Mouse (Mus musculus): ENCODE measurements at regions not wholly inside any gene's neighbourhood (a gene's known extent, or its start where the extent isn't known, plus 50 kb on each side); places are given as distances from the start of the nearest gene placed in this dataset.

- DNase-seq = no peak
Measured at GRCm38 (mm10) chr8:26226612-26227528, 107.5 kb downstream of the Gm45692 start.

DNA sequence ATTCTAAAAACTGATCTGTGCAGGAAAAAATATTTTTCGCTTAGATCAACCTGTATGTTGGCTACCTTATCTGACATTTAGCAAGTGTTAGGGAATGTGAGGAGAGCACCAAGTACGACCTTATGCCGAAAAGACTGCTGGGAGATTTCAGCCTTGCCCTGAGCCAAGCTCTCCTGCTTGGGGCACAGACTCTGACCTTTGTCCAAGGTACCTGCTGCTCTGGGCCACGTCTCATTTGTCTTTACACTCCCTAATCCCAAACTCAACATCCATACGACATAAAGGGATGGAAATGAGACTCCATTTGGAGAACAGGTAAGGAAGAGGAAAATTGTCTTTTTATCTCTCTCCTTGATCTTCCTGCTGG is 108.2 kb downstream of the Gm45692 start:
- DNase-seq = no peak

DNA sequence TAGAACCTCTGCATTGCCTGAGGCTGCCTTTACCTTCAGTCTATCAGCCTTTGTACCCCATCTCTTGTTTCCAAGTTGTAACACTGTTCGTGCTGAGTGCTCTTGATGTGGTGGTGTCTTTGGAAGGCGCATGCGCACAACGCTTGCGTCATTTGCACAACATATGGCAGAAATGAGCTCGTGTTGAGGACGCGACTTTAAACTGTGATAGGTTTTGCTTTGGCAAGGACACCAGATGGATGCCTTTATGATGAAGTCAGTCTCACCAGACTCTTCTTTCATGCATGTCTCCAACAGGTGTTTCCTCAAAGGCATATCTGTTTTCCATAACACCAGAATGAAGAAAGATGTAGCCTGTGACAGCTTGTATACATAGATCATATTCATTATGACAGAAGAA is 110.2 kb downstream of the Gm45692 start:
- no peak for DNase-seq

DNA sequence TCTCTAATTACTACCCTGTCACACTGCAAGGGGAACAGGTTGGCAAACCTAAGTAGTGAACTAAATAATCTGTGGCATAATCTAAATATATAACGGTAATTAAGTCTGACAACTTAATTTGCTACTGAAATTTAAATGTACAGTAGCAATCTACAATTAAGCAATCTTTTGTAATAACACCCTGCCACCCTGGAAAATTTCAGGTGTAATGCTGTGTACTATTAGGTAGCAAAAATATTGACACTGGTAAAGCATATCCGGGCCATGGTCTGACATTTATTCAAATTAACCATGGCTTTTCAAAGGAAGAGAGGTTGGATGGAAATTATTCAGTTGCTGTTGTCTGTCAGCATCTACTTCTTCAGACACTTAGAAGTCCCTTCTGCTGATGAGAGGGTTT is 119.7 kb downstream of the Gm45692 start:
- no peak for DNase-seq

DNA sequence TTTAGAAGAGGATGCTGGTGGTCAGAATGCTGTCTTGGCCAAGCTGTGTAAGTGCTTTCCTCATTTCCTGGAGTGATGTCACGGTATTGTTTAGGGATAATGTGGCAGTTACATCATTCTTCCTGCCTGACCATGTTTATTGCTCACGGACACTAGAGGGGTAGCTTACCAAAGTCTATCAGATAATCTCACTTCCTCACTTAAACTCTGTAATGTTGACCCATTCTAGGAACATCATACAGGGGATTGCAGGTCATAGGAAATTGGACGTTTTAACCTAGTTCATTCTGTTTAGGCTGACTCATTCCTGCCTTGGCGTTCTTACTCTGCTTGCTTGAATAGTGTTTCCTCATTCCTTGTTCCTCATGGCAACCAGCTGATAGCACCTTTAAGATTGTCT is 120.3 kb downstream of the Gm45692 start:
- DNase-seq = peak; percentile 47

- no peak for DNase-seq
Measured at GRCm38 (mm10) chr8:26243743-26244142, 124.4 kb downstream of the Gm45692 start.

DNA sequence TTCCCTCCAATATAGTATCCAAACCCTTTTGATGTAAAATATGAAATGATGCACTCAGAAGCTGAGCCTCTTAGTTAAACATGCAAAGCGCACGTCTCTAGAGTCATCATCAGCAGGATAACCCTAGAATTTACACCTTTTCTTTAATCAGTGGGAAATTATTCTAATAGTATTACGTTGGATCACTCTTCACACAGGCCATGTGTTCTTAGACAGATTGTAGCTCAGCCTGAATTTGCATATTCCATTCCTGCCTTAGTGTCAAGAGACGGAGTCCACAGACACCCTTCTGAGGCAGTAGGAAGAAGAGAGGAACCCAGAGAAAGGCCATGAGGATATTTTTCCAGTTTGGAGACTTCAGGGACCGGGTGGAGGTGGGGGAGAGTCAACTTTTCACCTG is 125.0 kb downstream of the Gm45692 start:
- no peak for DNase-seq

DNA sequence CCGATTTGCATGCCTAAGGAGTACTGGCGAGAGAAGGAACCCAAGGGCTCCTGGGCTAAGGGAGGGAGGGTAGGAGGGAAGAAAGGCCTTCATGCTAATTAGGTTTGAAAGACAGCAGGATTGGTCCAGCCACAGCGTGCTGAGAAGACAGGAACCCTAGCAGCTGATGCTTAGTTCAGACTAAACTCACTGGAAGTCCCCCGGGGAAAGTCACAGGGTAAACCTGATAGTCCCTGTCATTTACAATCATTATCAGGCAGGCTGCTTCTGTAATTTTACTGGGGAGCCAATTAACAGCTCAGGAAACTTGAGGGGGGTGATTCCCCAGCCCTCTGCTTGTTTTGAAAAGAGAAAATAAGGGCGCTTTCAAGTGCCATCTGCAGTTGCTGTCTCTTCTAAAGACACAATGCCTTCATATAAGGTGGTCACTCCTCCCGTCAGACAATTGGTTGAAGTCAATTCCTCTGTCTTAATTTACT is 135.9 kb downstream of the Gm45692 start:
- no peak for DNase-seq

GRCm38 (mm10) chr8:26260294-26260693 is 141.0 kb downstream of the Gm45692 start:
- DNase-seq = no peak

GRCm38 (mm10) chr8:26262536-26262935 is 143.2 kb downstream of the Gm45692 start:
- DNase-seq = peak; percentile 54

GRCm38 (mm10) chr8:26264869-26265321 is 145.6 kb downstream of the Gm45692 start:
- no peak for DNase-seq

GRCm38 (mm10) chr8:26265366-26265765 is 146.0 kb downstream of the Gm45692 start:
- DNase-seq = no peak

GRCm38 (mm10) chr8:26266384-26266783 is 147.1 kb downstream of the Gm45692 start:
- DNase-seq = no peak

DNA sequence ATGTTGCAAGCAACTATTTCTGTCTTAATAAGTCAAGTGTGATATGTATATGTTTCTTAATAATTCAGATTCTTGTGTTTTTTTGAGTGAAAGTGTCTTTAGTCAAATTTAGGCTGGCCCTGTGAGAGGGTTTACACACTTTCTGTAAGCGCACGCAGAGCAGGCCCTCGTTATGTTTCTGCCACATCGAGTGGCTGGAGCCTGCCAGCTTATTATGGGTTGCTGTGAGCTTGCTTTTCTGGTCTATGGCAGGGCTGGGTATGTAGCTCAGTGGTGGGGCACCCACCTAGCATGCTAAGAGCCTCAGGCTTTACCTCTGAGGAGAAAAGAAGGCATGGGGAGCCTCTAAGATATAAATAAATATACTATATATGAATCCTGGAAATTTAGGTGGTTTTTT is 148.2 kb downstream of the Gm45692 start:
- no peak for DNase-seq

GRCm38 (mm10) chr8:26268751-26269415 is 149.5 kb downstream of the Gm45692 start:
- peak; percentile 41 for DNase-seq

DNA sequence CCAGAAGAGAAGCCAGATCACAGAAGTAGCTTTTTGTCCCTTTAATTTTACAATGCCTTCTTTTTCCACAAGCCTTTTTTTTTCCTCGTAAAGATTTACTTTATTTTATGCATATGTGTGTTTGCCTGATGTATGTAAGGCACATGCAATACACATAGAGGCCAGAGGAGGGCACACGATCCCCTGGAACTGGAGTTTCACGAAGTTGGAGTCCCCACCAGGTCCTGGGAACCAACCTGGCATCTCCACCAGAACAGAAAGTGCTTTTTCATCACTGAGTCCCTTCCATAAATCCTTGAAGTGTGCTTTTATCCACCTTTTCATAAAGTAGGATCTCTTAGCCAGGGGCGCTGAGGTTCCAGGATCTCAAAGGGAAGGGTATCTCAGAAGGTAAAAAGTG is 152.8 kb downstream of the Gm45692 start:
- DNase-seq = peak; percentile 17

DNA sequence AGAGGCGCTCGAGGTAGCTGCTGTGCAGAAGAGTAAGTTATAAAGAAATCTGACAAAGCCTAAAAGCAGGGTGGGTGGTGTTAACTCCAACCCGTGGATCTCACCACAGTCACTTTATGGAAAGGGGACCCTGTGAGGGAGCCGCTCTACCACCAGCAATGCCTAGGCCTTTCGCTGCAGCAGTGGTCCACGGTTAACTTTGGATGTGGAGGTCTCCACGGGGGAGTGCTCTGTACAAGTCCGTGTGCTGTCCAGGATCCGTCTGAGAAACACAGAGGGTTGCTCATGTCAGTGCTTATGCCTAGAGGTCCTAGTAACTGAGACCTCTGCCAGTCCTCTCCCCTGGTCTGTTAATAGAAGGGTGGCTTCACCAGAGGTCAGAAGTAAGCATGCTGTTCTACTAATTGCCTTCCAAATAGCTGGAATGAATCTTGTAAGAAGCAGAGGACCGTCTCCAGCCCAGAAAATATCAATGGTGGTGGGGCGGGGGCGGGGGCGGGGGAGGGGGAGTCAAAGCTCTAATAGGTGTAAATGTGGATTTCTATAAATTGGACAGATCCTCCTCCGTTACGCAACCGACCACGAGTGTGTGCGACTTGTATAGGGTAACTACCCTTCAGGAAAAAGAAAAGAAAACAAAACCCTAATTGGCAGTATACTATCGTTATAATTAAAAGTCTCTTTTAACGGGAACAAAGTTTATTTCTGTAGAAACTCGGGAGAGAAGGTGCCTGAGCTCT is 153.5 kb downstream of the Gm45692 start:
- DNase-seq = no peak

DNA sequence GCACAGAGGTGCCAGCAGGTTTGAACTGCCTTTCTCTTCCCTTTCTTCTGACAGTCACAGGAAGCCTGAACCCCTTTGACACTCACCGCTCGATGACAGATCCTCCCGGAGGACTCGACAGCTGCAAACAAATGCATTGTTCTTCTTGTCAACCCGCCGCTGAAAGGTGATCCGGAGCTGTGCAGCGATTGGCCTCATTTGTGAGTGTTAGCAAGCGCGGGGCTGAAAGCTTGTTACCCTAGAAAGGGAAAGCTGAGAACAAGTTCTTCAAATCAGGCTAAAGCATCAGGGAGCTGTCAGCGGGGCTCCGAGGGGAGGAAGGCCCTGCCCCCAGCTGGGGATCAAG is 154.1 kb downstream of the Gm45692 start:
- no peak for DNase-seq

DNA sequence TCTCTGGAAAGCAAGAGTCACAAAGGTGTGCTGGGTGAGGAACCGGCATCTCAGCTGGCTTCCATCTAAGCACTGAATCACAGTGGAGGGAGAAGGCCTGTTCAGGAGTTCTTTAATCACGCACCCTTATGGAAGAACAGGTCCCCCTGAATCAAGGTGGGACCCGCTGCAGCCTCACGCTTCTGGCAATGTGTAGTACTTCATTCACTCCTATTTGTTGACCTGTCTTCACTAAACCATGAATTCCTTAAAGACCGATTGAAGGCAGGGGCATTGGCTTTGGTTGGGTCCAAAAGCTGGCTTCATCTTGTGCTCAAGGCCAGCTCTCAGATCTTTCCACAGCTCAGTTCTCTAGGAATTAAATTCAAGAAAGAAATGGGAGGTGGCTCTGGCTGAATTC is 154.5 kb downstream of the Gm45692 start:
- DNase-seq = no peak

GRCm38 (mm10) chr8:26274481-26274880 is 155.1 kb downstream of the Gm45692 start:
- no peak for DNase-seq

DNA sequence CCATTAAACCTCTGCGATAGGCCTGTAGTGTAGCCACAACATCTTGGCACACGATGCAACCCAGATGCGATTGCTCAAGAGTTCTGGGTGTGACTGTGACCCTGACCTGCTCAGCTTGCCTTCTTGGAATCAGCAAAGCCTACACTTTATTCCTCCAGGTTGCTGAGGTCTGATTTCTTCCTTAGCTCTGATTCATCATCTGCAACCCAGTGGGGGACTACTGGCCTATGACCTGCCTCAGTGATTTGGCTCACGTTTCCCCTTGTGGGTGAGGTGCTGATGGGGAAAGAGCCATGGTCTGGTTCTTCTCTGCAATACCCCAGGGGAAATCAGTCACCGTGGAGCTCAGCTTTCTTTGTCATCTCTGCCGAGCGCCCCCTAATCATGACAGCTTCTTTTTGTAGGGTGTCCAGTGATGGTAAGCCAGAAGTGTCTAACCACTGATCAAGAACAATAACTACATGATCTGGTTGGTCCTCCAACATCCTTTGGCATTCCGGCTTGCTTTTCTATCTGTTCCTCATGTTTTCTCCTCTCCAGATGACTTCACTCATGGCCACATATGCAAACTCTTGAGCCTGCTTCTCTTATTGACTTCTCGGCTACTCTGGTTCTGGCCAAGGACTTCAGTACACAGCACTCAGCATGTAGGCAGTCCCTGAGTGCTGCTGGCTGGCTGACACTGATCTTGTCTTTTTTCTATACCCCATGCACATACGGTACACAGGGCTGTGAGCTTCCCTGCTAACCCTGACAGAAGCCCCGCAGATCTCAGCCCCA is 163.0 kb downstream of the Gm45692 start:
- peak; percentile 55 for DNase-seq

DNA sequence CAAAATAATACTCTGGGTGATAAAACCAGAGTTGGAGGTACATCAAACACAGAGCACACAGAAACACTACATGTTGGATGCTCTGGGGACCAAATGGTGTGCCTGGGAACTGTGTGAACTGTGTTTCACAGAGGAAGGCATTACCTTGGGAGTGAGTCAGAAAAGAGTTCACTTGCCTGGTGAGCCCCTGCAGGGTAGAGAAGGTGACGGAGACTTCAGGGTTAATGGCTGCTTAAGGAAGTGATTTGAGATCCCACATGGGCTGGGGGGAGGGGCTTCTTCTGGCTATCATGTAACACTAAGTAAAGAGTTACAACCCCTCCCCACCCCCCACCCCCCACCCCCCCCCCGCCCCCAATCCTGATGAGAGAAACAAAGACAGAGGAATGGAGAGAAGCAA is 164.6 kb downstream of the Gm45692 start:
- no peak for DNase-seq

GRCm38 (mm10) chr8:26287665-26288064 is 168.3 kb downstream of the Gm45692 start:
- DNase-seq = no peak

Data from lung, postnatal 36 days (tissue).